Mouse (Mus musculus) thymus, postnatal 25 days (tissue): ENCODE measurements around the gene Spag9.
A peak's percentile ranks its signal among the peaks of the same experiment; 100 is the strongest.

ENCODE experiments used
- DNase-seq: peaks from one replicate; pipeline ENCODE4 v3.0.0; 2022

Spag9 gene

GRCm38 (mm10) chr11:93995720-93996305 lies at the start of gene Spag9:
Spag9 (plus strand) TSS chr11:93996091.
- DNase-seq = peak; percentile 94

GRCm38 (mm10) chr11:93948887-93949567 lies 46.9 kb upstream of the Spag9 start:
- no peak for DNase-seq

- DNase-seq = no peak
Measured at GRCm38 (mm10) chr11:93950045-93950444, 45.8 kb upstream of the Spag9 start.

GRCm38 (mm10) chr11:93952376-93952775 lies 43.5 kb upstream of the Spag9 start:
- DNase-seq = no peak

GRCm38 (mm10) chr11:93954738-93955255 lies 41.1 kb upstream of the Spag9 start:
- no peak for DNase-seq

- peak; percentile 93 for DNase-seq
Measured at GRCm38 (mm10) chr11:93955256-93956150, 40.4 kb upstream of the Spag9 start.

GRCm38 (mm10) chr11:93956159-93956558 lies 39.7 kb upstream of the Spag9 start, which contains the start of gene Nme2:
Nme2 (minus strand) TSS chr11:93956259.
- no peak for DNase-seq

- no peak for DNase-seq
Measured at GRCm38 (mm10) chr11:93957031-93957555, 38.8 kb upstream of the Spag9 start.

GRCm38 (mm10) chr11:93957746-93958145 lies 38.1 kb upstream of the Spag9 start:
- no peak for DNase-seq

- no peak for DNase-seq
Measured at GRCm38 (mm10) chr11:93961482-93961881, 34.4 kb upstream of the Spag9 start.

- no peak for DNase-seq
Measured at GRCm38 (mm10) chr11:93963013-93963412, 32.9 kb upstream of the Spag9 start.

- DNase-seq = no peak
Measured at GRCm38 (mm10) chr11:93965391-93965790, 30.5 kb upstream of the Spag9 start.

- peak; percentile 17 for DNase-seq
Measured at GRCm38 (mm10) chr11:93967381-93967780, 28.5 kb upstream of the Spag9 start.

- peak; percentile 99 for DNase-seq
Measured at GRCm38 (mm10) chr11:93968005-93968847, 27.7 kb upstream of the Spag9 start, which contains the start of the genes Gm20390 and Nme1. Gm20390 (minus strand) TSS chr11:93968293. Nme1 (minus strand) TSS chr11:93968521.

GRCm38 (mm10) chr11:93968848-93969128 lies 27.1 kb upstream of the Spag9 start:
- DNase-seq = no peak

GRCm38 (mm10) chr11:93969171-93969570 lies 26.7 kb upstream of the Spag9 start:
- no peak for DNase-seq

GRCm38 (mm10) chr11:93969799-93970198 lies 26.1 kb upstream of the Spag9 start:
- no peak for DNase-seq

- no peak for DNase-seq
Measured at GRCm38 (mm10) chr11:93972951-93973350, 22.9 kb upstream of the Spag9 start.

GRCm38 (mm10) chr11:93979502-93980049 lies 16.3 kb upstream of the Spag9 start:
- no peak for DNase-seq

GRCm38 (mm10) chr11:93984619-93985018 lies 11.3 kb upstream of the Spag9 start:
- DNase-seq = no peak

GRCm38 (mm10) chr11:93985265-93985664 lies 10.6 kb upstream of the Spag9 start:
- DNase-seq = no peak

GRCm38 (mm10) chr11:93986298-93986697 lies 9.6 kb upstream of the Spag9 start:
- no peak for DNase-seq
